Mouse (Mus musculus): ENCODE measurements around the gene Ece1. TPM values are rescaled to one million over a fixed set of nuclear protein-coding genes. Genes with fewer than 3 reads are reported as not detected.
A peak's percentile ranks its signal among the peaks of the same experiment; 100 is the strongest.

Ece1 gene
- polyA plus RNA-seq, 1 experiment from 2014 or later = 62.1 TPM

DNA sequence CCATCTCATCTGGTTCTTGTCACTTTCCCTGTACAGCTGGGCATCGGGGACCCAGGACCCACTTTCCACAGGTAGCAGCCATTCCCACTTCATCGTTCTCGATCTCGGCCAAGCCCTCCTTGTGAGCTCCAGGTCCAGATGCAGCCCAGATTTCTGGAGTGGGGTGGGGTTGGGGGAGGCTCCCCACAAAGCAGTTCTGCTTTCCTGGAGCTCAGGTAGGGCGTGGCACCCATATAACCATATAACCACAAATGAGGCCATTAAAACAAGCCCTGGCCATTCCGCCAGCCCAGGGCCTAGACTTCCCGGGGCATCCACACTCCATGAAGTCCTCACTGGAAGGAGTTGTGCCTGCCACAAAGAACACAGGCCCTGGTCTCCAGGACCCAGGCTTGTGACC is 46.5 kb downstream of the Ece1 start:
- Histone ChIP-seq H3K9ac (ENCODE audit: low read depth, low read length) (0 out of 2 replicates have a peak overlapping the region, but pooled peaks have one; percentile 10), H3K4me2 (ENCODE audit: low read depth, low read length) (no peak overlapping the region), H3K9me3 (ENCODE audit: control insufficient read depth, low read length) (no peaks in the 10 kb centered on the region), H3K4me3 (ENCODE audit: low read depth, low read length) (no peak overlapping the region), H3K4me1 (ENCODE audit: control insufficient read depth, insufficient read depth, low read length) (peaks cover 15% of the 10 kb centered on the region), H3K27ac (replicated peaks; ENCODE audit: low read depth, low read length) (peak overlapping the region; percentile 31; the same call in 1 of the 2 replicates), H3K27me3 (replicated peaks; ENCODE audit: control insufficient read depth, insufficient read depth, low read length) (no peaks in the 10 kb centered on the region), H3K36me3 (ENCODE audit: control insufficient read depth, insufficient read depth, low read length) (no peaks in the 10 kb centered on the region)
- WGBS = 83% methylated on average over 7 of the region's 7 CpGs
- ATAC-seq (ENCODE audit: low read depth) = no peak
- no peak for DNase-seq (ENCODE audit: low spot score)

DNA sequence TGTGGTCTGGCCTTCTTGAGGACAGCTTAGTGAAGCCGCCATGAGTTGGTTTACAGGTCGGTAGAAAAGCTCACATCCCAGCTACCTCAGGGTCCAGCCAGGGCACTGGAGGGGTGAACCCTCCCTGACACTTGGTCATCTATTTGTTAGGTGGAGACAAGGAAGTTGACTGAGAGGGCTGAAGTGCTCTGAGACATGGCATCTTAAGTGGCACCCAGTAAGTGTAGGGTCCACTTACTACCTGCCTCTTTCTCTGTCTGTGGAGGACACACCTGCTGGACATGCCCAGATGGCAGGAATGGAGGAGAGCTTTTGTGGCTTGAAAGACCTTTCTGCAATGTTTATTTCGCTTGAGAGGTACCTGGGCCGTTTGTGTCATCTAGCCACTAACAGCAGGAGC is 46.9 kb downstream of the Ece1 start:
- Histone ChIP-seq H3K9me3 (ENCODE audit: control insufficient read depth, low read length) (no peaks in the 10 kb centered on the region), H3K36me3 (ENCODE audit: control insufficient read depth, insufficient read depth, low read length) (no peaks in the 10 kb centered on the region), H3K4me1 (ENCODE audit: control insufficient read depth, insufficient read depth, low read length) (peaks cover 19% of the 10 kb centered on the region), H3K27ac (replicated peaks; ENCODE audit: low read depth, low read length) (no peak overlapping the region), H3K27me3 (replicated peaks; ENCODE audit: control insufficient read depth, insufficient read depth, low read length) (no peaks in the 10 kb centered on the region), H3K4me3 (ENCODE audit: low read depth, low read length) (no peak overlapping the region), H3K9ac (ENCODE audit: low read depth, low read length) (no peak overlapping the region), H3K4me2 (ENCODE audit: low read depth, low read length) (no peak overlapping the region)
- WGBS = 79% methylated on average over 4 of the region's 4 CpGs
- ATAC-seq (ENCODE audit: low read depth) (no peak), DNase-seq (ENCODE audit: low spot score) (no peak)

DNA sequence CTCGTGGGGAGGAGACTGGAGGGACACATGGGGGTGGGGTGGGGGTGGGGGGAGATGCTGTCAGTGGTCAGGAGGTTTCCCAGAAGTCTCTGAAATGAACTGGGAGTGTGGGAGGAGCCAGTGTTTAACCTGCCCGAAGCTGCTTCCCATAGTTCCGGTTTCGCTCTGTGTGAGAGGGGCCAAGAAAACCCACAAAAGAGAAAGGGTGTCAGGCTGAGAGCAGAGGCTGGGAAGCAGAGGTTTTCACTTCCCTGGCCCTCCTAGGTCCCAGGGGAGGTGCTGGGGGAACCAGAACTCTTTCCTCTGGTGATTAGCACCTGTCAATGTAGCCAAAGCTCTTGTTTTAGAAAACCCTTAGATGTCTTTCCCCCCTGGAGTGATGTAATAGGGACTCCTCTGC is 47.4 kb downstream of the Ece1 start:
- no peak for ATAC-seq (ENCODE audit: low read depth)
- Histone ChIP-seq H3K36me3 (ENCODE audit: control insufficient read depth, insufficient read depth, low read length) (no peaks in the 10 kb centered on the region), H3K27me3 (replicated peaks; ENCODE audit: control insufficient read depth, insufficient read depth, low read length) (no peaks in the 10 kb centered on the region), H3K4me2 (ENCODE audit: low read depth, low read length) (no peak overlapping the region), H3K4me1 (ENCODE audit: control insufficient read depth, insufficient read depth, low read length) (peaks cover 25% of the 10 kb centered on the region), H3K4me3 (ENCODE audit: low read depth, low read length) (no peak overlapping the region), H3K27ac (replicated peaks; ENCODE audit: low read depth, low read length) (no peak overlapping the region), H3K9ac (ENCODE audit: low read depth, low read length) (no peak overlapping the region), H3K9me3 (ENCODE audit: control insufficient read depth, low read length) (no peaks in the 10 kb centered on the region)
- 51% methylated on average over 4 of the region's 4 CpGs for WGBS
- DNase-seq (ENCODE audit: low spot score) = no peak

DNA sequence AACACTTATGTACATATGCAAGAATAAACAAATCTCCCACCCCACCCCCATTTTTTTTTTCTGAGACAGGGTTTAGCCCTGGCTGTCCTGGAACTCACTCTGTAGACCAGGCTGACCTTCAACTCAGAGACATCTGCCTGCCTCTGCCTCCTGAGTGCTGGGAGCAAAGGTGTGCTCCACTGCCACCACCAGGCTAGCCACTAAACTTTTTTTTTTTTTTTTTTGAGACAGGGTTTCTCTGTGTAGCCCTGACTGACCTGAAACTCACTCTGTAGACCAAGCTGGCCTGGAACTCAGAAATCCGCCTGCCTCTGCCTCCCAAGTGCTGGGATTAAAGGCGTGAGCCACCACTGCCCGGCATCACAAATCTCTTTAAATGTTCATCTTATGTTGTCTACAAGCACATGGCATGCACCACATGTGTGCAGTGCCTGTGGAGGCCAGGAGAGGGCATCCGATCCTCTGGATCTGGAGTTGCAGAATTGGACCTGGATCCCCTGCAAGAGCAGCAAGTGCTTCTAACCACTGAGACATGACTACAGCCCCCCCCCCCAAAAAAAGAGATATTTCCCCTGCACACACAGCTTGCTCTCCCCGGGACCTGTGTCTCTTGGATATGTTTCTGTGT is 48.5 kb downstream of the Ece1 start:
- H3K36me3 ChIP-seq (ENCODE audit: control insufficient read depth, insufficient read depth, low read length) = no peaks in the 10 kb centered on the region
- peaks cover 28% of the 10 kb centered on the region for H3K4me1 ChIP-seq (ENCODE audit: control insufficient read depth, insufficient read depth, low read length)
- WGBS = 92% methylated on average over 5 of the region's 5 CpGs
- H3K9ac ChIP-seq (ENCODE audit: low read depth, low read length) = no peak overlapping the region
- no peaks in the 10 kb centered on the region for H3K27me3 ChIP-seq (replicated peaks; ENCODE audit: control insufficient read depth, insufficient read depth, low read length)
- no peak overlapping the region for H3K27ac ChIP-seq (replicated peaks; ENCODE audit: low read depth, low read length)
- no peaks in the 10 kb centered on the region for H3K9me3 ChIP-seq (ENCODE audit: control insufficient read depth, low read length)
- no peak overlapping the region for H3K4me2 ChIP-seq (ENCODE audit: low read depth, low read length)
- no peak overlapping the region for H3K4me3 ChIP-seq (ENCODE audit: low read depth, low read length)
- ATAC-seq (ENCODE audit: low read depth) = no peak
- no peak for DNase-seq (ENCODE audit: low spot score)

DNA sequence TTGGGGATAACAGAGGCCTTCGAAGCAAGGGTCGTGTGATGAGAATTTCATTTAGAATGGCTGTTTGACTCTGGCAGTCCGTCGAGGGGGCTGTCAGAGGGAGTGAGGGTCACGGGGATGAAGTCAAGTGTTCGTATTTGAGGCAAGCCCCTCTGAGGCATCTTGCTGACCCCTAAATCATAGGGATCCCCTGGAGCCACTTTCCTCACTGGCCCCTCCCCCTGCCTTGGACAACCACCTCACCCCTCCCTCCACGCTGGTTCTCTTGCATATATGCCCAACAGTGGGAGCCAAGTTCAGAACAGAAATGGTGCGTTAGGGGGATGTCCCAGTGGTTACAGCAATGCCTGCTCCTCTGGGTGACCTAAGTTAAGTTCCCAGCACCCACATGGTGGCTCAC is 49.6 kb downstream of the Ece1 start:
- H3K4me3 ChIP-seq (ENCODE audit: low read depth, low read length) = no peak overlapping the region
- H3K9ac ChIP-seq (ENCODE audit: low read depth, low read length) = no peak overlapping the region
- no peaks in the 10 kb centered on the region for H3K27me3 ChIP-seq (replicated peaks; ENCODE audit: control insufficient read depth, insufficient read depth, low read length)
- ATAC-seq (ENCODE audit: low read depth) = no peak
- 86% methylated on average over 8 of the region's 8 CpGs for WGBS
- H3K9me3 ChIP-seq (ENCODE audit: control insufficient read depth, low read length) = no peaks in the 10 kb centered on the region
- peaks cover 28% of the 10 kb centered on the region for H3K4me1 ChIP-seq (ENCODE audit: control insufficient read depth, insufficient read depth, low read length)
- H3K4me2 ChIP-seq (ENCODE audit: low read depth, low read length) = no peak overlapping the region
- DNase-seq (ENCODE audit: low spot score) = no peak
- no peak overlapping the region for H3K27ac ChIP-seq (replicated peaks; ENCODE audit: low read depth, low read length)
- no peaks in the 10 kb centered on the region for H3K36me3 ChIP-seq (ENCODE audit: control insufficient read depth, insufficient read depth, low read length)

DNA sequence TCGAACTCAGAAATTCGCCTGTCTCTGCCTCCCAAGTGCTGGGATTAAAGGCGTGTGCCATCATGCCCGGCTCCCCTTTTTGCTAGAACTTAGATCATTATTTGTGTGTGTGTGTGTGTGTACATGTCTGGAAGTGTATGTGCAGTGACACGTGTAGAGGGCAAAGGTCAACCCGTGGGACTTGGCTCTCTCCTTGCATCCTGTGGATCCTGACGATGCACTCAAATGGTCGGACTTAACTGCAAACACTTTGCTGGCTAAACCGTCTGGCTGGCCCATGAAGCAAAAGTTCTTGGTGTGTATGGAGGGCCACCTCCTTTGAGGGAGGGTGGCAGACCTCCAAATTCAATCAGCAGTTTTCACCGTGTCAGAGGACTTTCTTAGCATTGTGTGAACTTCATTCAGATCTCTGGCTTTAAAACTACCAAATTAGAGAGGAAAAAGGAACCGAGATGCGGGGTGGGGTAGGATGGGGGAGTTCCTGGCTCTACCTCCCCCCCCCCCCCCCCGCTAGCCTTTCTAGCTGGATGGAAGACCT is 50.8 kb downstream of the Ece1 start:
- no peaks in the 10 kb centered on the region for H3K9me3 ChIP-seq (ENCODE audit: control insufficient read depth, low read length)
- ATAC-seq (ENCODE audit: low read depth) (no peak), DNase-seq (ENCODE audit: low spot score) (no peak)
- H3K4me3 ChIP-seq (ENCODE audit: low read depth, low read length) = peak overlapping the region; percentile 59
- peak overlapping the region; percentile 97 for H3K4me2 ChIP-seq (ENCODE audit: low read depth, low read length)
- peaks cover 36% of the 10 kb centered on the region for H3K4me1 ChIP-seq (ENCODE audit: control insufficient read depth, insufficient read depth, low read length)
- no peaks in the 10 kb centered on the region for H3K27me3 ChIP-seq (replicated peaks; ENCODE audit: control insufficient read depth, insufficient read depth, low read length)
- H3K9ac ChIP-seq (ENCODE audit: low read depth, low read length) = peak overlapping the region; percentile 71
- peak overlapping the region; percentile 17 for H3K27ac ChIP-seq (replicated peaks; ENCODE audit: low read depth, low read length)
- no peaks in the 10 kb centered on the region for H3K36me3 ChIP-seq (ENCODE audit: control insufficient read depth, insufficient read depth, low read length)
- WGBS = 48% methylated on average over 12 of the region's 13 CpGs

DNA sequence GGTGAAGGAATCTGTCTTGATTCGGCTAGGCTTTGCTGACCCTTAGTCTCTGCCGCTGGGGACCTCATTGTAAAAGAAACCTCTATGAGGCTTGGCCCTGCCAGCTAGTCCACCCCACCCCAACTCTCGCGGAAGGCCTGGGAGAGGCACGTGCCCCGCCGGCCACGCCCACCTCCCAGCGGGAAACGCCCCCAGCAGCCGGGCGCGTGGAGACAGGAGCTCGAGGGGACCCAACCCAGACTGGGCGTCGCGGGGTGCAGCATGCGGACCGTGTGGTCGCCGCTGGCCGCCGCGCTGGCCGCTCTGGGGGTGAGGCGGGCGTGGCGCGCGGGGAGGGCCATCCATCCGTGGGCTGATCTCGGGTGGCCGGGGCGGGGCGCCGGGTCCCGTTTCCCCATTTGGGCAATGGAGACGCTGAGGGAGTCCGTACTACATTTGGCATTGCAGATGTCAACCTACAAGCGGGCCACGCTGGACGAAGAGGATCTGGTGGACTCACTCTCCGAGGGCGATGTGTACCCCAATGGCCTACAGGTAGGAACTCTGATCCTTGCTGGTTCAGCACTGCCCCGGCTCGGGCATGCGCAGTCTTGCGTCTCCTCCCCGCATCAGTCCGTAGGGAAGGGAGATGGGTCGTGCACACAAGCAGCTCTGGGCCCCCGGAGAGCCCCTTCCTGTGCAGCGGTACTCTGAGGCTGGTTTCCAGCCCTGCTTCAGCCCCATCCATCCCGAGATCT is 51.5 kb downstream of the Ece1 start:
- peak overlapping the region; percentile 71 for H3K9ac ChIP-seq (ENCODE audit: low read depth, low read length)
- H3K4me1 ChIP-seq (ENCODE audit: control insufficient read depth, insufficient read depth, low read length) = peaks cover 38% of the 10 kb centered on the region
- no peaks in the 10 kb centered on the region for H3K36me3 ChIP-seq (ENCODE audit: control insufficient read depth, insufficient read depth, low read length)
- peak overlapping the region; percentile 97 for H3K4me2 ChIP-seq (ENCODE audit: low read depth, low read length)
- WGBS = 1% methylated on average over 32 of the region's 54 CpGs
- no peaks in the 10 kb centered on the region for H3K9me3 ChIP-seq (ENCODE audit: control insufficient read depth, low read length)
- peak overlapping the region; percentile 59 for H3K4me3 ChIP-seq (ENCODE audit: low read depth, low read length)
- ATAC-seq (ENCODE audit: low read depth) (peak; percentile 80), DNase-seq (ENCODE audit: low spot score) (peak; percentile 90)
- no peaks in the 10 kb centered on the region for H3K27me3 ChIP-seq (replicated peaks; ENCODE audit: control insufficient read depth, insufficient read depth, low read length)
- peak overlapping the region; percentile 17 for H3K27ac ChIP-seq (replicated peaks; ENCODE audit: low read depth, low read length)

DNA sequence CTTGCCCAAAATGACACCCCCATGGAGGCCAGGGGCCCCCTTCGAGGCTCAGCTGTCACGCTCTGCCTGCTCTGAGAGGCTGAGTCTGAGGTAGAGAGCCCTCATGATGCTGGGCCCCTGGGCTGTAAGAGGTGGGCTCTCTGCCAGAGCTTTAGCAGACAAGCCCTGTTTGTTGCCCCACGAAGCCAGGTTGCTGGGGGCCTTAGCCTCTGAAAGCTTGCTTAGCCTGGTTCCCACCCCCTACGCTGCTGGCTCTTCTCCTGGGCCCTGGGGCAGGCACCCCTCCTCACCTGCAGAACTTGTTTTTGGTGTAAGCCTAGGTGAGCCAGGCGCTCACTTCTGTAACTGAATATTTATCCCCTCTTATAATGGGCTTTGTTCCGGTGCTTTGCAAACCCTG is 55.6 kb downstream of the Ece1 start:
- Histone ChIP-seq H3K27ac (replicated peaks; ENCODE audit: low read depth, low read length) (peak overlapping the region; percentile 84), H3K36me3 (ENCODE audit: control insufficient read depth, insufficient read depth, low read length) (peaks cover 10% of the 10 kb centered on the region; the same call in 1 of the 2 replicates), H3K9ac (ENCODE audit: low read depth, low read length) (peak overlapping the region; percentile 35; the same call in 1 of the 2 replicates), H3K4me2 (ENCODE audit: low read depth, low read length) (peak overlapping the region; percentile 31), H3K27me3 (replicated peaks; ENCODE audit: control insufficient read depth, insufficient read depth, low read length) (no peaks in the 10 kb centered on the region), H3K9me3 (ENCODE audit: control insufficient read depth, low read length) (no peaks in the 10 kb centered on the region), H3K4me1 (ENCODE audit: control insufficient read depth, insufficient read depth, low read length) (peaks cover 65% of the 10 kb centered on the region), H3K4me3 (ENCODE audit: low read depth, low read length) (no peak overlapping the region)
- peak; percentile 84 for ATAC-seq (ENCODE audit: low read depth)
- WGBS = 31% methylated on average over 6 of the region's 6 CpGs
- DNase-seq (ENCODE audit: low spot score) = peak; percentile 93
